Mouse (Mus musculus): ENCODE data around the gene Klkb1. TPM values are rescaled to one million over a fixed set of nuclear protein-coding genes. Genes with fewer than 3 reads are reported as not detected.

Klkb1 gene
- polyA plus RNA-seq, 1 experiment, result not detected

- no peak for TF ChIP-seq SRF (IDR thresholded peaks at IDR 0.05; ENCODE audit: control insufficient read depth, insufficient read length, low read depth)
- TF ChIP-seq USF1 (IDR thresholded peaks at IDR 0.05; ENCODE audit: low read depth), result no peak
- no peak for TF ChIP-seq MAX (IDR thresholded peaks at IDR 0.05; ENCODE audit: low read depth)
- no peak for TF ChIP-seq TCF3 (IDR thresholded peaks at IDR 0.05; ENCODE audit: insufficient read length, low read depth)
- Histone ChIP-seq H3K36me3 (ENCODE audit: control insufficient read depth, insufficient read depth) (no peaks in the 10 kb centered on the region), H3K4me2 (ENCODE audit: low read depth) (no peak overlapping the region), H3K4me3 (no peak overlapping the region), H3ac (ENCODE audit: control insufficient read depth, insufficient read length) (no peak overlapping the region), H3K27me3 (ENCODE audit: control insufficient read depth, insufficient read depth, insufficient read length) (no peaks in the 10 kb centered on the region), H3K79me2 (ENCODE audit: control insufficient read depth, insufficient read depth) (no peaks in the 10 kb centered on the region)
Observed at GRCm38 (mm10) chr8:45277453-45277852, 17.2 kb downstream of the Klkb1 start.

GRCm38 (mm10) chr8:45274317-45274716 is 20.3 kb downstream of the Klkb1 start:
- no peak overlapping the region for H3ac ChIP-seq (ENCODE audit: control insufficient read depth, insufficient read length)
- H3K4me3 ChIP-seq, result no peak overlapping the region
- no peak overlapping the region for H3K4me2 ChIP-seq (ENCODE audit: low read depth)

GRCm38 (mm10) chr8:45269056-45269455 is 25.6 kb downstream of the Klkb1 start:
- H3K4me3 ChIP-seq, result no peak overlapping the region
- no peak for TF ChIP-seq TCF12 (IDR thresholded peaks at IDR 0.05; ENCODE audit: insufficient read depth, poor library complexity, severe bottlenecking)
- no peak for TF ChIP-seq POLR2AphosphoS2 (IDR thresholded peaks at IDR 0.05; ENCODE audit: insufficient read length, low read depth)
- no peak for TF ChIP-seq USF1 (IDR thresholded peaks at IDR 0.05; ENCODE audit: low read depth)
- TF ChIP-seq TCF3 (IDR thresholded peaks at IDR 0.05; ENCODE audit: insufficient read length, low read depth), result no peak
- TF ChIP-seq MYOD1 (IDR thresholded peaks at IDR 0.05; ENCODE audit: control insufficient read depth in 1 of 3, insufficient read length in 2 of 3, low read depth in 2 of 3), result no peak
- no peak for TF ChIP-seq REST (IDR thresholded peaks at IDR 0.05; ENCODE audit: insufficient read depth, insufficient read length)
- TF ChIP-seq POLR2A (IDR thresholded peaks at IDR 0.05; ENCODE audit: insufficient read length, low read depth), result no peak
- no peak for TF ChIP-seq CEBPB (IDR thresholded peaks at IDR 0.05; ENCODE audit: insufficient read depth, poor library complexity, severe bottlenecking)
- no peak for TF ChIP-seq MYOG (IDR thresholded peaks at IDR 0.05; ENCODE audit: control insufficient read depth in 1 of 3, insufficient read depth in 1 of 3, insufficient read length in 2 of 3, low read depth in 2 of 3)
- TF ChIP-seq E2F4 (IDR thresholded peaks at IDR 0.05; ENCODE audit: insufficient read depth), result no peak
- no peaks in the 10 kb centered on the region for H3K36me3 ChIP-seq (ENCODE audit: control insufficient read depth, insufficient read depth)
- H3ac ChIP-seq (ENCODE audit: control insufficient read depth, insufficient read length), result no peak overlapping the region
- no peak overlapping the region for H3K4me2 ChIP-seq (ENCODE audit: low read depth)
- no peaks in the 10 kb centered on the region for H3K79me2 ChIP-seq (ENCODE audit: control insufficient read depth, insufficient read depth)
- no peaks in the 10 kb centered on the region for H3K27me3 ChIP-seq (ENCODE audit: control insufficient read depth, insufficient read depth, insufficient read length)

More at GRCm38 (mm10) chr8:45274317-45274716, 20.3 kb downstream of the Klkb1 start:
- TF ChIP-seq TCF3 (IDR thresholded peaks at IDR 0.05; ENCODE audit: insufficient read length, low read depth) (no peak), CEBPB (IDR thresholded peaks at IDR 0.05; ENCODE audit: insufficient read depth, poor library complexity, severe bottlenecking) (no peak), MAX (IDR thresholded peaks at IDR 0.05; ENCODE audit: low read depth) (no peak), E2F4 (IDR thresholded peaks at IDR 0.05; ENCODE audit: insufficient read depth) (no peak), SRF (IDR thresholded peaks at IDR 0.05; ENCODE audit: control insufficient read depth, insufficient read length, low read depth) (no peak), POLR2A (IDR thresholded peaks at IDR 0.05; ENCODE audit: insufficient read length, low read depth) (no peak), USF1 (IDR thresholded peaks at IDR 0.05; ENCODE audit: low read depth) (no peak), TCF12 (IDR thresholded peaks at IDR 0.05; ENCODE audit: insufficient read depth, poor library complexity, severe bottlenecking) (no peak), POLR2AphosphoS2 (IDR thresholded peaks at IDR 0.05; ENCODE audit: insufficient read length, low read depth) (no peak), MYOG (IDR thresholded peaks at IDR 0.05; ENCODE audit: control insufficient read depth in 1 of 3, insufficient read depth in 1 of 3, insufficient read length in 2 of 3, low read depth in 2 of 3) (no peak), REST (IDR thresholded peaks at IDR 0.05; ENCODE audit: insufficient read depth, insufficient read length) (no peak), MYOD1 (IDR thresholded peaks at IDR 0.05; ENCODE audit: control insufficient read depth in 1 of 3, insufficient read length in 2 of 3, low read depth in 2 of 3) (no peak)
- Histone ChIP-seq H3K36me3 (ENCODE audit: control insufficient read depth, insufficient read depth) (no peaks in the 10 kb centered on the region), H3K27me3 (ENCODE audit: control insufficient read depth, insufficient read depth, insufficient read length) (no peaks in the 10 kb centered on the region), H3K79me2 (ENCODE audit: control insufficient read depth, insufficient read depth) (no peaks in the 10 kb centered on the region)

GRCm38 (mm10) chr8:45268485-45268884 is 26.2 kb downstream of the Klkb1 start:
- Histone ChIP-seq H3K4me3 (no peak overlapping the region), H3K36me3 (ENCODE audit: control insufficient read depth, insufficient read depth) (no peaks in the 10 kb centered on the region), H3K4me2 (ENCODE audit: low read depth) (no peak overlapping the region), H3K79me2 (ENCODE audit: control insufficient read depth, insufficient read depth) (no peaks in the 10 kb centered on the region), H3K27me3 (ENCODE audit: control insufficient read depth, insufficient read depth, insufficient read length) (no peaks in the 10 kb centered on the region), H3ac (ENCODE audit: control insufficient read depth, insufficient read length) (no peak overlapping the region)
- TF ChIP-seq CEBPB (IDR thresholded peaks at IDR 0.05; ENCODE audit: insufficient read depth, poor library complexity, severe bottlenecking) (no peak), POLR2AphosphoS2 (IDR thresholded peaks at IDR 0.05; ENCODE audit: insufficient read length, low read depth) (no peak), POLR2A (IDR thresholded peaks at IDR 0.05; ENCODE audit: insufficient read length, low read depth) (no peak), USF1 (IDR thresholded peaks at IDR 0.05; ENCODE audit: low read depth) (no peak), MAX (IDR thresholded peaks at IDR 0.05; ENCODE audit: low read depth) (no peak), TCF12 (IDR thresholded peaks at IDR 0.05; ENCODE audit: insufficient read depth, poor library complexity, severe bottlenecking) (no peak), MYOG (IDR thresholded peaks at IDR 0.05; ENCODE audit: control insufficient read depth in 1 of 3, insufficient read depth in 1 of 3, insufficient read length in 2 of 3, low read depth in 2 of 3) (no peak), MYOD1 (IDR thresholded peaks at IDR 0.05; ENCODE audit: control insufficient read depth in 1 of 3, insufficient read length in 2 of 3, low read depth in 2 of 3) (no peak), E2F4 (IDR thresholded peaks at IDR 0.05; ENCODE audit: insufficient read depth) (no peak), SRF (IDR thresholded peaks at IDR 0.05; ENCODE audit: control insufficient read depth, insufficient read length, low read depth) (no peak), TCF3 (IDR thresholded peaks at IDR 0.05; ENCODE audit: insufficient read length, low read depth) (no peak), REST (IDR thresholded peaks at IDR 0.05; ENCODE audit: insufficient read depth, insufficient read length) (no peak)
